Mouse (Mus musculus): Measurements from ENCODE around the gene Lcp2. TPM values are rescaled to one million over a fixed set of nuclear protein-coding genes. Genes with fewer than 3 reads are reported as not detected.

Lcp2 gene
- polyA plus RNA-seq, 1 experiment from 2014 or later: 2.4 TPM

- ATAC-seq (ENCODE audit: insufficient number of reproducible peaks, insufficient read depth, low FRiP score, low read depth): no peak
- 81% methylated on average over 6 of the region's 6 CpGs for WGBS
- H3K9me3 ChIP-seq (ENCODE audit: control insufficient read depth, low read depth, low read length): no peaks in the 10 kb centered on the region
- H3K9ac ChIP-seq (replicated peaks; ENCODE audit: low read depth, low read length): no peak overlapping the region
- H3K4me1 ChIP-seq (ENCODE audit: control insufficient read depth, insufficient read depth, low read length): no peaks in the 10 kb centered on the region
- no peak overlapping the region for H3K4me2 ChIP-seq (replicated peaks; ENCODE audit: low read depth, low read length)
- H3K27ac ChIP-seq (ENCODE audit: low read length): no peak overlapping the region
- no peaks in the 10 kb centered on the region for H3K27me3 ChIP-seq (ENCODE audit: control insufficient read depth, insufficient read depth, low read length)
- no peaks in the 10 kb centered on the region for H3K36me3 ChIP-seq (ENCODE audit: control insufficient read depth, insufficient read depth, low read length)
- no peak overlapping the region for H3K4me3 ChIP-seq (ENCODE audit: low read depth, low read length)
These were observed 6.5 kb downstream of the Lcp2 start for GRCm38 (mm10) chr11:34053031-34053818.

- no peaks in the 10 kb centered on the region for H3K27me3 ChIP-seq (ENCODE audit: control insufficient read depth, insufficient read depth, low read length)
- H3K9me3 ChIP-seq (ENCODE audit: control insufficient read depth, low read depth, low read length): no peaks in the 10 kb centered on the region
- H3K4me2 ChIP-seq (replicated peaks; ENCODE audit: low read depth, low read length): no peak overlapping the region
- no peak overlapping the region for H3K9ac ChIP-seq (replicated peaks; ENCODE audit: low read depth, low read length)
- no peak for ATAC-seq (ENCODE audit: insufficient number of reproducible peaks, insufficient read depth, low FRiP score, low read depth)
- no peaks in the 10 kb centered on the region for H3K4me1 ChIP-seq (ENCODE audit: control insufficient read depth, insufficient read depth, low read length)
- 76% methylated on average over 7 of the region's 7 CpGs for WGBS
- H3K4me3 ChIP-seq (ENCODE audit: low read depth, low read length): no peak overlapping the region
- no peak overlapping the region for H3K27ac ChIP-seq (ENCODE audit: low read length)
- H3K36me3 ChIP-seq (ENCODE audit: control insufficient read depth, insufficient read depth, low read length): no peaks in the 10 kb centered on the region
These were observed 7.5 kb downstream of the Lcp2 start for GRCm38 (mm10) chr11:34054031-34054727.

GRCm38 (mm10) chr11:34056715-34057114 is 10.0 kb downstream of the Lcp2 start:
- no peak overlapping the region for H3K9ac ChIP-seq (replicated peaks; ENCODE audit: low read depth, low read length)
- WGBS: 95% methylated on average over 1 of the region's 1 CpGs
- no peak overlapping the region for H3K4me3 ChIP-seq (ENCODE audit: low read depth, low read length)
- no peaks in the 10 kb centered on the region for H3K9me3 ChIP-seq (ENCODE audit: control insufficient read depth, low read depth, low read length)
- H3K4me1 ChIP-seq (ENCODE audit: control insufficient read depth, insufficient read depth, low read length): no peaks in the 10 kb centered on the region
- no peaks in the 10 kb centered on the region for H3K27me3 ChIP-seq (ENCODE audit: control insufficient read depth, insufficient read depth, low read length)
- no peak overlapping the region for H3K4me2 ChIP-seq (replicated peaks; ENCODE audit: low read depth, low read length)
- H3K36me3 ChIP-seq (ENCODE audit: control insufficient read depth, insufficient read depth, low read length): no peaks in the 10 kb centered on the region
- no peak overlapping the region for H3K27ac ChIP-seq (ENCODE audit: low read length)
- ATAC-seq (ENCODE audit: insufficient number of reproducible peaks, insufficient read depth, low FRiP score, low read depth): no peak

- Histone ChIP-seq H3K4me2 (replicated peaks; ENCODE audit: low read depth, low read length) (no peak overlapping the region), H3K9ac (replicated peaks; ENCODE audit: low read depth, low read length) (no peak overlapping the region), H3K36me3 (ENCODE audit: control insufficient read depth, insufficient read depth, low read length) (no peaks in the 10 kb centered on the region), H3K9me3 (ENCODE audit: control insufficient read depth, low read depth, low read length) (no peaks in the 10 kb centered on the region), H3K4me3 (ENCODE audit: low read depth, low read length) (no peak overlapping the region), H3K4me1 (ENCODE audit: control insufficient read depth, insufficient read depth, low read length) (no peaks in the 10 kb centered on the region), H3K27ac (ENCODE audit: low read length) (no peak overlapping the region), H3K27me3 (ENCODE audit: control insufficient read depth, insufficient read depth, low read length) (no peaks in the 10 kb centered on the region)
- ATAC-seq (ENCODE audit: insufficient number of reproducible peaks, insufficient read depth, low FRiP score, low read depth): no peak
These were observed 11.6 kb downstream of the Lcp2 start for GRCm38 (mm10) chr11:34058332-34058731.

GRCm38 (mm10) chr11:34058960-34059359 is 12.2 kb downstream of the Lcp2 start:
- Histone ChIP-seq H3K9ac (replicated peaks; ENCODE audit: low read depth, low read length) (no peak overlapping the region), H3K4me1 (ENCODE audit: control insufficient read depth, insufficient read depth, low read length) (no peaks in the 10 kb centered on the region), H3K36me3 (ENCODE audit: control insufficient read depth, insufficient read depth, low read length) (no peaks in the 10 kb centered on the region), H3K9me3 (ENCODE audit: control insufficient read depth, low read depth, low read length) (no peaks in the 10 kb centered on the region), H3K27me3 (ENCODE audit: control insufficient read depth, insufficient read depth, low read length) (no peaks in the 10 kb centered on the region), H3K27ac (ENCODE audit: low read length) (no peak overlapping the region), H3K4me3 (ENCODE audit: low read depth, low read length) (no peak overlapping the region), H3K4me2 (replicated peaks; ENCODE audit: low read depth, low read length) (no peak overlapping the region)
- WGBS: 91% methylated on average over 6 of the region's 6 CpGs
- ATAC-seq (ENCODE audit: insufficient number of reproducible peaks, insufficient read depth, low FRiP score, low read depth): no peak

GRCm38 (mm10) chr11:34061740-34062139 is 15.0 kb downstream of the Lcp2 start:
- H3K4me3 ChIP-seq (ENCODE audit: low read depth, low read length): no peak overlapping the region
- H3K9ac ChIP-seq (replicated peaks; ENCODE audit: low read depth, low read length): no peak overlapping the region
- WGBS: 28% methylated on average over 6 of the region's 6 CpGs
- no peaks in the 10 kb centered on the region for H3K27me3 ChIP-seq (ENCODE audit: control insufficient read depth, insufficient read depth, low read length)
- no peaks in the 10 kb centered on the region for H3K4me1 ChIP-seq (ENCODE audit: control insufficient read depth, insufficient read depth, low read length)
- no peak for ATAC-seq (ENCODE audit: insufficient number of reproducible peaks, insufficient read depth, low FRiP score, low read depth)
- no peaks in the 10 kb centered on the region for H3K36me3 ChIP-seq (ENCODE audit: control insufficient read depth, insufficient read depth, low read length)
- no peak overlapping the region for H3K27ac ChIP-seq (ENCODE audit: low read length)
- H3K9me3 ChIP-seq (ENCODE audit: control insufficient read depth, low read depth, low read length): no peaks in the 10 kb centered on the region
- no peak overlapping the region for H3K4me2 ChIP-seq (replicated peaks; ENCODE audit: low read depth, low read length)

- Histone ChIP-seq H3K4me3 (ENCODE audit: low read depth, low read length) (no peak overlapping the region), H3K9me3 (ENCODE audit: control insufficient read depth, low read depth, low read length) (no peaks in the 10 kb centered on the region), H3K4me2 (replicated peaks; ENCODE audit: low read depth, low read length) (no peak overlapping the region), H3K27ac (ENCODE audit: low read length) (no peak overlapping the region), H3K36me3 (ENCODE audit: control insufficient read depth, insufficient read depth, low read length) (no peaks in the 10 kb centered on the region), H3K4me1 (ENCODE audit: control insufficient read depth, insufficient read depth, low read length) (no peaks in the 10 kb centered on the region), H3K9ac (replicated peaks; ENCODE audit: low read depth, low read length) (no peak overlapping the region), H3K27me3 (ENCODE audit: control insufficient read depth, insufficient read depth, low read length) (no peaks in the 10 kb centered on the region)
- ATAC-seq (ENCODE audit: insufficient number of reproducible peaks, insufficient read depth, low FRiP score, low read depth): no peak
- 54% methylated on average over 2 of the region's 2 CpGs for WGBS
These were observed 16.5 kb downstream of the Lcp2 start for GRCm38 (mm10) chr11:34063257-34063656.

GRCm38 (mm10) chr11:34063702-34064485 is 17.2 kb downstream of the Lcp2 start:
- H3K4me3 ChIP-seq (ENCODE audit: low read depth, low read length): no peak overlapping the region
- no peaks in the 10 kb centered on the region for H3K27me3 ChIP-seq (ENCODE audit: control insufficient read depth, insufficient read depth, low read length)
- no peaks in the 10 kb centered on the region for H3K4me1 ChIP-seq (ENCODE audit: control insufficient read depth, insufficient read depth, low read length)
- no peak overlapping the region for H3K9ac ChIP-seq (replicated peaks; ENCODE audit: low read depth, low read length)
- no peak overlapping the region for H3K27ac ChIP-seq (ENCODE audit: low read length)
- H3K4me2 ChIP-seq (replicated peaks; ENCODE audit: low read depth, low read length): no peak overlapping the region
- no peaks in the 10 kb centered on the region for H3K36me3 ChIP-seq (ENCODE audit: control insufficient read depth, insufficient read depth, low read length)
- ATAC-seq (ENCODE audit: insufficient number of reproducible peaks, insufficient read depth, low FRiP score, low read depth): no peak
- WGBS: 68% methylated on average over 5 of the region's 5 CpGs
- no peaks in the 10 kb centered on the region for H3K9me3 ChIP-seq (ENCODE audit: control insufficient read depth, low read depth, low read length)
